Mouse (Mus musculus): ENCODE results near the gene Cd28.

DNA sequence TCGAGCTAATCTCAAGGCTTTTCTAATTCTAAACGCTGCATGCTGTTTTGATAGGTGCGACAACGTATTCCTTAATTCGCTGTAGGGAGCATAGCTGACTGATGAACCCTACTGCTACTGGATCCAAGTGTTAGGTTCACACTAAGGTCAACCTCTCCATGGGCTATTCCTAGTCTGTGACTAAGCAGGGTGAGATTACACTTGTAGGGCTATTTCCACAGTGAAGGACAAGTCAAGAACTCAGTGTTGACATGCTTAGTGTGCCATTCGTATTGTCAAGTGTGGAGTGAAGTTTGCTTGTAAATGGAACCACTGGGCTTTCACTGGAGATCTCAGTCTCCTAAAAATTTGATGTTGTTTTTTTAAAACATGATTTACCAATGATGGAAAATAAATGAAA, 99.3 kb downstream of the Cd28 start:
- TF ChIP-seq CTCF (IDR thresholded peaks at IDR 0.05; ENCODE audit: borderline replicate concordance, insufficient read depth, low read length) (no peak), POLR2A (IDR thresholded peaks at IDR 0.05; ENCODE audit: low read depth, low read length) (no peak)
